Mouse (Mus musculus) lung, adult 2 months (tissue): ENCODE measurements around the gene Snrk.

Experiments used
- CTCF ChIP-seq: fragments of 200-500 bp; IDR thresholded peaks from 2 replicates; pipeline ENCODE4 v1.5.1; 2011; ENCODE audit warnings: mild to moderate bottlenecking, low read length, control low read depth; ENCODE audit not compliant: insufficient read depth
- POLR2A ChIP-seq: fragments of 200-500 bp; IDR thresholded peaks from 2 replicates; pipeline ENCODE4 v1.6.1; 2011; ENCODE audit warnings: low read depth, mild to moderate bottlenecking, control low read depth, low read length, borderline replicate concordance; ENCODE audit errors: extremely low read depth

- TF ChIP-seq POLR2A: no peak
- TF ChIP-seq CTCF: no peak
Observed at GRCm38 (mm10) chr9:122152063-122152462, 35.0 kb downstream of the Snrk start.
